Mouse (Mus musculus) lung, adult 2 months (tissue): Measurements from ENCODE around the gene Pdzrn3.

ENCODE experiments used
- CTCF ChIP-seq: fragments of 200-500 bp; IDR thresholded peaks from 2 replicates; pipeline ENCODE4 v1.5.1; 2011; ENCODE audit warnings: mild to moderate bottlenecking, low read length, control low read depth; ENCODE audit not compliant: insufficient read depth
- POLR2A ChIP-seq: fragments of 200-500 bp; IDR thresholded peaks from 2 replicates; pipeline ENCODE4 v1.6.1; 2011; ENCODE audit warnings: low read depth, mild to moderate bottlenecking, control low read depth, low read length, borderline replicate concordance; ENCODE audit errors: extremely low read depth

- no peak for TF ChIP-seq CTCF
- no peak for TF ChIP-seq POLR2A
Measured at GRCm38 (mm10) chr6:101325842-101326639, 51.7 kb downstream of the Pdzrn3 start.
